Mouse (Mus musculus) heart, embryonic 15.5 days (tissue): ENCODE measurements around the gene Hoxb6. TPM values are rescaled to one million over a fixed set of nuclear protein-coding genes. Genes with fewer than 3 reads are reported as not detected.

Experiments used
- ATAC-seq: fragments of 200-750 bp; cut with Nextera tagmentation; replicated peaks from 2 replicates; pipeline ENCODE4 v1.8.0; 2017; ENCODE audit warnings: low read depth, moderate TSS enrichment; ENCODE audit not compliant: insufficient number of reproducible peaks, insufficient read depth, low FRiP score
- H3K27ac ChIP-seq: fragments of 300-500 bp; sonication (generic); 2 replicates; pipeline ENCODE4 v1.5.1; 2015; ENCODE audit warnings: mild to moderate bottlenecking, inconsistent platforms
- H3K27me3 ChIP-seq: fragments of 300-500 bp; sonication (generic); 2 replicates; pipeline ENCODE4 v1.6.1; 2015; ENCODE audit warnings: inconsistent platforms
- H3K36me3 ChIP-seq: fragments of 300-500 bp; sonication (generic); 2 replicates; pipeline ENCODE4 v1.6.1; 2015; ENCODE audit warnings: mild to moderate bottlenecking, inconsistent platforms
- H3K4me1 ChIP-seq: fragments of 300-500 bp; sonication (generic); replicated peaks from 2 replicates; pipeline ENCODE4 v1.6.1; 2015; ENCODE audit warnings: inconsistent platforms
- H3K4me2 ChIP-seq: fragments of 300-500 bp; sonication (generic); 2 replicates; pipeline ENCODE4 v1.6.1; 2015; ENCODE audit warnings: inconsistent platforms, mild to moderate bottlenecking, moderate library complexity
- H3K4me3 ChIP-seq: fragments of 300-500 bp; sonication (generic); 2 replicates; pipeline ENCODE4 v1.5.1; 2015; ENCODE audit warnings: mild to moderate bottlenecking, inconsistent platforms
- H3K9ac ChIP-seq: fragments of 300-500 bp; sonication (generic); 2 replicates; pipeline ENCODE4 v1.6.1; 2015; ENCODE audit warnings: mild to moderate bottlenecking, inconsistent platforms
- H3K9me3 ChIP-seq: fragments of 300-500 bp; sonication (generic); replicated peaks from 2 replicates; pipeline ENCODE4 v1.6.1; 2016; ENCODE audit warnings: inconsistent platforms
- WGBS: fragments of 180-500 bp; shearing (Covaris S2); methylation state at CpG from one replicate; pipeline ENCODE4 v1.1.7; 2015; ENCODE audit warnings: mixed read lengths; 5-methylcytosine and 5-hydroxymethylcytosine counted together
- polyA plus RNA-seq: library from polyadenylated mRNA; unstranded; fragments of >200 nt; fragmentation: Nextera tagmentation; extraction: Ambion mirVana; gene quantifications from 2 replicates; pipeline ENCODE4 v1.2.1, GENCODE M21; 2015

Hoxb6 gene
- polyA plus RNA-seq, 1 experiment from 2014 or later: 0.49 TPM

GRCm38 (mm10) chr11:96313806-96314428 is 21.6 kb downstream of the Hoxb6 start:
- Histone ChIP-seq H3K27me3 (peaks cover 99% of the 10 kb centered on the region), H3K9me3 (no peaks in the 10 kb centered on the region), H3K36me3 (no peaks in the 10 kb centered on the region), H3K4me3 (peak overlapping the region; percentile 41; the same call in 1 of the 2 replicates), H3K9ac (no peak overlapping the region), H3K27ac (no peak overlapping the region; the same call in 1 of the 2 replicates), H3K4me2 (peak overlapping the region; percentile 21; the same call in 1 of the 2 replicates), H3K4me1 (peaks cover 17% of the 10 kb centered on the region)
- WGBS: 20% methylated on average over 12 of the region's 12 CpGs
- no peak for ATAC-seq

- H3K9ac ChIP-seq: peak overlapping the region; percentile 29; the same call in 1 of the 2 replicates
- peaks cover 20% of the 10 kb centered on the region for H3K4me1 ChIP-seq
- H3K4me3 ChIP-seq: peak overlapping the region; percentile 41
- no peaks in the 10 kb centered on the region for H3K36me3 ChIP-seq
- H3K27ac ChIP-seq: peak overlapping the region; percentile 53; the same call in 1 of the 2 replicates
- WGBS: 6% methylated on average over 34 of the region's 34 CpGs
- no peaks in the 10 kb centered on the region for H3K9me3 ChIP-seq
- peak overlapping the region; percentile 48 for H3K4me2 ChIP-seq
- no peak for ATAC-seq
- H3K27me3 ChIP-seq: peaks cover 99% of the 10 kb centered on the region
Observed at GRCm38 (mm10) chr11:96314671-96315343, 22.5 kb downstream of the Hoxb6 start.

GRCm38 (mm10) chr11:96315344-96315681 is 23.0 kb downstream of the Hoxb6 start:
- H3K4me1 ChIP-seq: peaks cover 24% of the 10 kb centered on the region
- peak overlapping the region; percentile 53; the same call in 1 of the 2 replicates for H3K27ac ChIP-seq
- H3K9me3 ChIP-seq: no peaks in the 10 kb centered on the region
- 17% methylated on average over 5 of the region's 5 CpGs for WGBS
- H3K9ac ChIP-seq: no peak overlapping the region
- H3K4me3 ChIP-seq: peak overlapping the region; percentile 41
- ATAC-seq: no peak
- no peaks in the 10 kb centered on the region for H3K36me3 ChIP-seq
- peaks cover 99% of the 10 kb centered on the region for H3K27me3 ChIP-seq
- H3K4me2 ChIP-seq: peak overlapping the region; percentile 48; the same call in 1 of the 2 replicates

- no peak overlapping the region for H3K9ac ChIP-seq
- 16% methylated on average over 18 of the region's 18 CpGs for WGBS
- peaks cover 100% of the 10 kb centered on the region for H3K27me3 ChIP-seq
- no peak overlapping the region for H3K4me2 ChIP-seq
- no peaks in the 10 kb centered on the region for H3K36me3 ChIP-seq
- peaks cover 15% of the 10 kb centered on the region for H3K4me1 ChIP-seq
- no peak overlapping the region for H3K27ac ChIP-seq
- ATAC-seq: no peak
- no peak overlapping the region for H3K4me3 ChIP-seq
- H3K9me3 ChIP-seq: no peaks in the 10 kb centered on the region
Observed at GRCm38 (mm10) chr11:96316696-96317607, 24.7 kb downstream of the Hoxb6 start.

- Histone ChIP-seq H3K4me1 (peaks cover 13% of the 10 kb centered on the region), H3K4me2 (peak within 1 kb of the TSS; percentile 61), H3K4me3 (peak within 1 kb of the TSS; percentile 49), H3K9me3 (no peaks in the 10 kb centered on the region), H3K9ac (peak within 1 kb of the TSS; percentile 49), H3K27ac (peak within 1 kb of the TSS; percentile 80), H3K27me3 (peaks cover 100% of the 10 kb centered on the region), H3K36me3 (no peaks in the 10 kb centered on the region)
- no peak for ATAC-seq
- WGBS: 6% methylated on average over 28 of the region's 28 CpGs
Observed at GRCm38 (mm10) chr11:96317608-96318367, 25.5 kb downstream of the Hoxb6 start, which contains the start of gene Hoxb4. Hoxb4 (plus strand) TSS chr11:96318267.

- WGBS: under 1% methylated on average over 41 of the region's 45 CpGs
- H3K9ac ChIP-seq: peak overlapping the region; percentile 49
- peak overlapping the region; percentile 61 for H3K4me2 ChIP-seq
- peak overlapping the region; percentile 80 for H3K27ac ChIP-seq
- H3K9me3 ChIP-seq: no peaks in the 10 kb centered on the region
- peaks cover 13% of the 10 kb centered on the region for H3K4me1 ChIP-seq
- peak; percentile 52; the same call in 1 of the 2 replicates for ATAC-seq
- H3K27me3 ChIP-seq: peaks cover 100% of the 10 kb centered on the region
- no peaks in the 10 kb centered on the region for H3K36me3 ChIP-seq
- peak overlapping the region; percentile 49 for H3K4me3 ChIP-seq
Observed at GRCm38 (mm10) chr11:96318368-96319070, 26.2 kb downstream of the Hoxb6 start.

GRCm38 (mm10) chr11:96319071-96319902 is 27.0 kb downstream of the Hoxb6 start:
- 1% methylated on average over 34 of the region's 34 CpGs for WGBS
- no peaks in the 10 kb centered on the region for H3K9me3 ChIP-seq
- peak overlapping the region; percentile 80 for H3K27ac ChIP-seq
- peak overlapping the region; percentile 48 for H3K9ac ChIP-seq
- H3K4me1 ChIP-seq: peaks cover 13% of the 10 kb centered on the region
- H3K27me3 ChIP-seq: peaks cover 100% of the 10 kb centered on the region
- no peaks in the 10 kb centered on the region for H3K36me3 ChIP-seq
- H3K4me3 ChIP-seq: peak overlapping the region; percentile 49
- peak overlapping the region; percentile 61 for H3K4me2 ChIP-seq
- peak; percentile 9; the same call in 1 of the 2 replicates for ATAC-seq

GRCm38 (mm10) chr11:96319910-96320309 is 27.6 kb downstream of the Hoxb6 start:
- Histone ChIP-seq H3K9me3 (no peaks in the 10 kb centered on the region), H3K27ac (peak overlapping the region; percentile 80), H3K27me3 (peaks cover 100% of the 10 kb centered on the region), H3K4me1 (peaks cover 13% of the 10 kb centered on the region), H3K4me3 (peak overlapping the region; percentile 49), H3K36me3 (no peaks in the 10 kb centered on the region), H3K9ac (peak overlapping the region; percentile 26; the same call in 1 of the 2 replicates), H3K4me2 (peak overlapping the region; percentile 61)
- ATAC-seq: no peak; the same call in 1 of the 2 replicates
- WGBS: 3% methylated on average over 29 of the region's 29 CpGs

GRCm38 (mm10) chr11:96320688-96321087 is 28.4 kb downstream of the Hoxb6 start:
- Histone ChIP-seq H3K9ac (no peak overlapping the region), H3K27ac (peak overlapping the region; percentile 80; the same call in 1 of the 2 replicates), H3K4me2 (peak overlapping the region; percentile 61; the same call in 1 of the 2 replicates)

More at GRCm38 (mm10) chr11:96320688-96321087, 28.4 kb downstream of the Hoxb6 start:
- WGBS: 25% methylated on average over 17 of the region's 17 CpGs
- no peak for ATAC-seq
- H3K4me1 ChIP-seq: peaks cover 13% of the 10 kb centered on the region
- H3K9me3 ChIP-seq: no peaks in the 10 kb centered on the region
- peak overlapping the region; percentile 13; the same call in 1 of the 2 replicates for H3K4me3 ChIP-seq
- H3K27me3 ChIP-seq: peaks cover 100% of the 10 kb centered on the region
- no peaks in the 10 kb centered on the region for H3K36me3 ChIP-seq
